ENCODE assay signal across 8 mouse cellular contexts in genomic region chr7:30279951-30280669, GRCm38 (mm10). TPM values are rescaled to one million over a fixed set of nuclear protein-coding genes. Genes with fewer than 3 reads are reported as not detected.
DNase-seq lines count a peak whose midpoint lies in the region; ATAC-seq and TF ChIP-seq lines count a peak whose summit lies in the region.

TSS of gene Thap8 (plus strand) at chr7:30280094.
TSS of gene Wdr62 (minus strand) at chr7:30280419.

- peak; percentile 97 for TF ChIP-seq POLR2A in testis, adult 2 months (IDR thresholded peaks at IDR 0.05; ENCODE audit: control insufficient read depth, low read depth, low read length)

- peak within 1 kb of the TSS; percentile 96 for H3K27ac ChIP-seq in forebrain, embryonic 12.5 days
- H3K27ac ChIP-seq in heart, postnatal 0 days (ENCODE audit: low read depth): peak within 1 kb of the TSS; percentile 98
- peak within 1 kb of the TSS; percentile 97 for H3K27ac ChIP-seq in liver, embryonic 16.5 days (ENCODE audit: low read length)
- H3K27ac ChIP-seq in neural tube, embryonic 13.5 days (replicated peaks): peak within 1 kb of the TSS; percentile 97
- H3K27ac ChIP-seq in testis, adult 2 months (ENCODE audit: control insufficient read depth, insufficient read depth, low read depth, low read length): peak within 1 kb of the TSS; percentile 99

- no peak for TF ChIP-seq CTCF in E14TG2a.4 (conservative IDR thresholded peaks at IDR 0.05; ENCODE audit: low read length)
- no peak for TF ChIP-seq CTCF in heart, postnatal 0 days (IDR thresholded peaks at IDR 0.05; ENCODE audit: low read depth)
- TF ChIP-seq CTCF in testis, adult 2 months (IDR thresholded peaks at IDR 0.05; ENCODE audit: control insufficient read depth, insufficient read depth, insufficient replicate concordance, low read depth, low read length): no peak

- H3K36me3 ChIP-seq in E14TG2a.4 (ENCODE audit: insufficient read depth, low read length): peaks cover 30% of the 10 kb centered on the region
- no peaks in the 10 kb centered on the region for H3K36me3 ChIP-seq in forebrain, embryonic 12.5 days (replicated peaks)
- no peaks in the 10 kb centered on the region for H3K36me3 ChIP-seq in heart, postnatal 0 days (replicated peaks; ENCODE audit: control insufficient read depth, insufficient read depth, low read length)
- no peaks in the 10 kb centered on the region for H3K36me3 ChIP-seq in liver, embryonic 16.5 days (ENCODE audit: control insufficient read depth, insufficient read depth)
- no peaks in the 10 kb centered on the region for H3K36me3 ChIP-seq in neural tube, embryonic 13.5 days
- peaks cover 4% of the 10 kb centered on the region for H3K36me3 ChIP-seq in testis, adult 2 months (ENCODE audit: control insufficient read depth, insufficient read depth, low read length)

- peak; percentile 96 for ATAC-seq in forebrain, embryonic 12.5 days (ENCODE audit: low FRiP score)
- ATAC-seq in heart, postnatal 0 days (ENCODE audit: insufficient read depth, low read depth): peak; percentile 96
- peak; percentile 92 for ATAC-seq in liver, embryonic 16.5 days (ENCODE audit: low read depth)
- ATAC-seq in neural tube, embryonic 13.5 days (ENCODE audit: low read depth): peak; percentile 97

- peak within 1 kb of the TSS; percentile 69 for H3K4me2 ChIP-seq in forebrain, embryonic 12.5 days
- H3K4me2 ChIP-seq in heart, postnatal 0 days (ENCODE audit: low read depth, low read length): peak within 1 kb of the TSS; percentile 82
- peak within 1 kb of the TSS; percentile 94 for H3K4me2 ChIP-seq in liver, embryonic 16.5 days (ENCODE audit: low read depth, low read length)
- peak within 1 kb of the TSS; percentile 94 for H3K4me2 ChIP-seq in neural tube, embryonic 13.5 days

- peaks cover 65% of the 10 kb centered on the region for H3K4me1 ChIP-seq in E14TG2a.4 (replicated peaks; ENCODE audit: low read depth, low read length)
- peaks cover 15% of the 10 kb centered on the region for H3K4me1 ChIP-seq in forebrain, embryonic 12.5 days
- peaks cover 5% of the 10 kb centered on the region for H3K4me1 ChIP-seq in heart, postnatal 0 days (ENCODE audit: control insufficient read depth, insufficient read depth)
- H3K4me1 ChIP-seq in liver, embryonic 16.5 days (ENCODE audit: control insufficient read depth, low read depth, low read length): peaks cover 22% of the 10 kb centered on the region
- peaks cover 19% of the 10 kb centered on the region for H3K4me1 ChIP-seq in neural tube, embryonic 13.5 days (replicated peaks)
- H3K4me1 ChIP-seq in testis, adult 2 months (ENCODE audit: control insufficient read depth, insufficient read depth, low read length): peaks cover 9% of the 10 kb centered on the region

- peak within 1 kb of the TSS; percentile 98 for H3K4me3 ChIP-seq in E14TG2a.4 (replicated peaks; ENCODE audit: low read length)
- H3K4me3 ChIP-seq in forebrain, embryonic 12.5 days (replicated peaks): peak within 1 kb of the TSS; percentile 68
- H3K4me3 ChIP-seq in heart, postnatal 0 days (ENCODE audit: low read depth, low read length): peak within 1 kb of the TSS; percentile 77
- peak within 1 kb of the TSS; percentile 90 for H3K4me3 ChIP-seq in liver, embryonic 16.5 days (ENCODE audit: low read depth, low read length)
- H3K4me3 ChIP-seq in neural tube, embryonic 13.5 days: peak within 1 kb of the TSS; percentile 76
- H3K4me3 ChIP-seq in testis, adult 2 months (ENCODE audit: control insufficient read depth, low read depth, low read length): peak within 1 kb of the TSS; percentile 92

- no peak; the same call in none of the 2 replicates for TF ChIP-seq EP300 in heart, postnatal 0 days (IDR thresholded peaks at IDR 0.05; ENCODE audit: low read depth)

- H3K9ac ChIP-seq in forebrain, embryonic 12.5 days: peak within 1 kb of the TSS; percentile 61
- H3K9ac ChIP-seq in heart, postnatal 0 days (replicated peaks; ENCODE audit: low read depth, low read length): peak within 1 kb of the TSS; percentile 51
- peak within 1 kb of the TSS; percentile 81 for H3K9ac ChIP-seq in liver, embryonic 16.5 days (ENCODE audit: low read depth, low read length)
- H3K9ac ChIP-seq in neural tube, embryonic 13.5 days: peak within 1 kb of the TSS; percentile 70

- H3K27me3 ChIP-seq in E14TG2a.4 (ENCODE audit: insufficient read depth, low read length): no peaks in the 10 kb centered on the region
- no peaks in the 10 kb centered on the region for H3K27me3 ChIP-seq in forebrain, embryonic 12.5 days
- no peaks in the 10 kb centered on the region for H3K27me3 ChIP-seq in heart, postnatal 0 days (ENCODE audit: control insufficient read depth, insufficient read depth, low read length)
- H3K27me3 ChIP-seq in liver, embryonic 16.5 days (ENCODE audit: control insufficient read depth, insufficient read depth, low read depth, low read length): no peaks in the 10 kb centered on the region
- H3K27me3 ChIP-seq in neural tube, embryonic 13.5 days: no peaks in the 10 kb centered on the region
- no peaks in the 10 kb centered on the region for H3K27me3 ChIP-seq in testis, adult 2 months (ENCODE audit: control insufficient read depth, insufficient read depth, low read length)

- peak; percentile 93 for DNase-seq in c-Kit-positive CD71-positive TER-119-positive erythroid progenitor cells, embryonic 14.5 days (ENCODE audit: low spot score)
- DNase-seq in heart, postnatal 0 days (ENCODE audit: low spot score): peak; percentile 96
- peak; percentile 92 to 96 for DNase-seq in kidney, postnatal 4 days

- no peaks in the 10 kb centered on the region for H3K9me3 ChIP-seq in E14TG2a.4 (ENCODE audit: low read length)
- H3K9me3 ChIP-seq in forebrain, embryonic 12.5 days: no peaks in the 10 kb centered on the region
- H3K9me3 ChIP-seq in heart, postnatal 0 days (replicated peaks; ENCODE audit: control insufficient read depth, low read length): no peaks in the 10 kb centered on the region
- no peaks in the 10 kb centered on the region for H3K9me3 ChIP-seq in liver, embryonic 16.5 days (replicated peaks; ENCODE audit: control insufficient read depth, low read length)
- H3K9me3 ChIP-seq in neural tube, embryonic 13.5 days: no peaks in the 10 kb centered on the region

- WGBS in forebrain, embryonic 12.5 days: under 1% methylated on average over 49 of the region's 49 CpGs
- under 1% methylated on average over 49 of the region's 49 CpGs for WGBS in heart, postnatal 0 days
- WGBS in liver, embryonic 16.5 days (ENCODE audit: insufficient replicate concordance): under 1% methylated on average over 47 of the region's 49 CpGs
- under 1% methylated on average over 49 of the region's 49 CpGs for WGBS in neural tube, embryonic 13.5 days

RNA-seq across cellular contexts. Expression of gene Thap8, which starts in this region (rescaled TPM):
- polyA plus RNA-seq in forebrain, embryonic 12.5 days (2016; fragmentation: Nextera tagmentation; extraction: Ambion mirVana): 0.51 and 0.68 TPM in 2 replicates
- not detected in 2 replicates for total RNA-seq in heart, postnatal 0 days (2014; rRNA removed; ENCODE audit: low replicate concordance)
- polyA plus RNA-seq in heart, postnatal 0 days (2015; fragmentation: Nextera tagmentation; extraction: Ambion mirVana): 0.33 and 0.41 TPM in 2 replicates
- polyA plus RNA-seq in liver, embryonic 16.5 days (2015; fragmentation: Nextera tagmentation; extraction: Ambion mirVana): 0.11 and 0.19 TPM in 2 replicates
- 0.47 and 0.81 TPM in 2 replicates for polyA plus RNA-seq in neural tube, embryonic 13.5 days (2015; fragmentation: Nextera tagmentation; extraction: Ambion mirVana)
- polyA plus RNA-seq in testis, adult 2 months (2012; rRNA removed): 1.8 and 2.3 TPM in 2 replicates

RNA-seq across cellular contexts. Expression of gene Wdr62, which starts in this region (rescaled TPM):
- polyA plus RNA-seq in forebrain, embryonic 12.5 days (2016; fragmentation: Nextera tagmentation; extraction: Ambion mirVana): 17.2 and 18.6 TPM in 2 replicates
- 3.4 and 5.2 TPM in 2 replicates for total RNA-seq in heart, postnatal 0 days (2014; rRNA removed; ENCODE audit: low replicate concordance)
- polyA plus RNA-seq in heart, postnatal 0 days (2015; fragmentation: Nextera tagmentation; extraction: Ambion mirVana): 2.6 and 3.2 TPM in 2 replicates
- 6.5 and 7.5 TPM in 2 replicates for polyA plus RNA-seq in liver, embryonic 16.5 days (2015; fragmentation: Nextera tagmentation; extraction: Ambion mirVana)
- polyA plus RNA-seq in neural tube, embryonic 13.5 days (2015; fragmentation: Nextera tagmentation; extraction: Ambion mirVana): 3.8 and 4.0 TPM in 2 replicates
- polyA plus RNA-seq in testis, adult 2 months (2012; rRNA removed): 713 and 754 TPM in 2 replicates

Comparison
In these comparisons a context has a peak if more than half of its experiments do, and no peak if none do; other contexts are left out.
1. Peak in every context shown above with its lines: DNase-seq, ATAC-seq, H3K4me3 ChIP-seq and H3K27ac ChIP-seq.
2. RNA of gene Wdr62 (polyA plus RNA-seq): 713 to 754 TPM in testis, adult 2 months; 17.2 to 18.6 TPM in forebrain, embryonic 12.5 days, 6.5 to 7.5 TPM in liver, embryonic 16.5 days, 3.8 to 4.0 TPM in neural tube, embryonic 13.5 days and 2.6 to 3.2 TPM in heart, postnatal 0 days; every median in the first group is over 10 times any median in the second.